Mouse (Mus musculus) neural tube, embryonic 14.5 days (tissue): ENCODE measurements around the gene Spata13. TPM values are rescaled to one million over a fixed set of nuclear protein-coding genes. Genes with fewer than 3 reads are reported as not detected.

Source experiments
- ATAC-seq: fragments of 200-750 bp; cut with Nextera tagmentation; 2 replicates; pipeline ENCODE4 v1.8.0; 2017; ENCODE audit warnings: low read depth, mild to moderate bottlenecking, moderate TSS enrichment, moderate library complexity
- H3K27ac ChIP-seq: fragments of 300-500 bp; sonication (generic); 2 replicates; pipeline ENCODE4 v1.5.1; 2014; ENCODE audit warnings: low read depth, mild to moderate bottlenecking, control low read depth, low read length, moderate library complexity, mixed read lengths
- H3K27me3 ChIP-seq: fragments of 300-500 bp; sonication (generic); 2 replicates; pipeline ENCODE4 v1.6.1; 2014; ENCODE audit warnings: low read length; ENCODE audit not compliant: control insufficient read depth, insufficient read depth
- H3K36me3 ChIP-seq: fragments of 300-500 bp; sonication (generic); 2 replicates; pipeline ENCODE4 v1.6.1; 2014; ENCODE audit warnings: low read length, mixed read lengths; ENCODE audit not compliant: control insufficient read depth, insufficient read depth
- H3K4me1 ChIP-seq: fragments of 300-500 bp; sonication (generic); 2 replicates; pipeline ENCODE4 v1.6.1; 2014; ENCODE audit warnings: low read length; ENCODE audit not compliant: control insufficient read depth, insufficient read depth
- H3K4me2 ChIP-seq: fragments of 300-500 bp; sonication (generic); 2 replicates; pipeline ENCODE4 v1.6.1; 2014; ENCODE audit warnings: mild to moderate bottlenecking, low read depth, low read length, control low read depth
- H3K4me3 ChIP-seq: fragments of 300-500 bp; sonication (generic); 2 replicates; pipeline ENCODE4 v1.5.1; 2014; ENCODE audit warnings: low read depth, low read length, control low read depth, mixed read lengths
- H3K9ac ChIP-seq: fragments of 300-500 bp; sonication (generic); replicated peaks from 2 replicates; pipeline ENCODE4 v1.6.1; 2014; ENCODE audit warnings: low read depth, mild to moderate bottlenecking, control low read depth, low read length, mixed read lengths
- H3K9me3 ChIP-seq: fragments of 300-500 bp; sonication (generic); 2 replicates; pipeline ENCODE4 v1.6.1; 2016; ENCODE audit warnings: low read length; ENCODE audit not compliant: control insufficient read depth
- WGBS: fragments of 180-500 bp; shearing (Covaris S2); extraction: QIAGEN DNeasy Blood & Tissue Kit; methylation state at CpG from one replicate; pipeline ENCODE4 v1.1.7; 2014; 5-methylcytosine and 5-hydroxymethylcytosine counted together
- polyA plus RNA-seq: library from polyadenylated mRNA; unstranded; fragments of >200 nt; fragmentation: Nextera tagmentation; extraction: Ambion mirVana; gene quantifications from 2 replicates; pipeline ENCODE4 v1.2.1, GENCODE M21; 2014

Gene Spata13
- polyA plus RNA-seq, 1 experiment from 2014 or later: 26.5 TPM

DNA sequence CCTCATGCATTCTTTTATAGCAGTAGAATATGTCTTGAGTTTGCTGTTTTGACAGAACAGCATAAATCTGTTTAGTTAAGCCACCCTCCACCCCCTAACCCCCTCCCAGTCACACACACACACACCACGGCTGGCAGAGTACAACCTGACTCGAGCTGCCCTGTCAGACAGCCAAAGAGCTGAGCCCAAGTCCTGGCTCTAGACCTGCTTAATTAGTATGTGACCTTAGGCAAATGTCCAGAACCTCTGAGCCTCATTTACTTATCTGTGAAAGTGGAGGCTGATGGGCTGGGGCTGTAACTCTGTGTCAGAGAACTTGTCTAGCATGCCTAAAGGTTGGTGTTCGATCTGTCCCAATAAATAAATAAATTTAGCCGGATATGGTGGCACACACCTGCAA lies 26.1 kb upstream of the Spata13 start:
- Histone ChIP-seq H3K4me2 (no peak overlapping the region), H3K4me3 (no peak overlapping the region), H3K4me1 (no peaks in the 10 kb centered on the region), H3K9me3 (no peaks in the 10 kb centered on the region), H3K27ac (no peak overlapping the region), H3K36me3 (no peaks in the 10 kb centered on the region), H3K27me3 (no peaks in the 10 kb centered on the region), H3K9ac (no peak overlapping the region)
- WGBS: 93% methylated on average over 4 of the region's 4 CpGs
- no peak for ATAC-seq

DNA sequence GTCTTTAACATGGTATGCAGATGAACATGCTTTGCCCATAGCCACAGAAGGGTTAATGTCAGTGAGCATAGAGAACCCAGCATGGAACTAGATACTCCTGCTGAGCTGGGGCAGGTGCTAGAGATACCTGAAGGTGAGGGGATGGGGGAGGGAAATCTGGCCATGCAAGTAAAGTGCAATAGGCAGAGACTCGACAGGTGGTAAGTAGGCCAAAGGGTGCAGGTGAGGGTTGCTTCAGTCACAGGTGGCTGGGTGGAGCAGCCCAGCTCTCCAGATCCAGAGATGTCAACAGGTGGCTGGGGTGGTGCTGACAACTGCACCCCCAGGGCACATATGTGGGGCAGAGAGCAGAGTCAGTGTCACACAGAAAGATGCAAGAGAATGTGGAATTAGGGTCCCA lies 24.6 kb upstream of the Spata13 start:
- Histone ChIP-seq H3K4me3 (no peak overlapping the region), H3K4me1 (no peaks in the 10 kb centered on the region), H3K9ac (no peak overlapping the region), H3K27ac (no peak overlapping the region), H3K36me3 (no peaks in the 10 kb centered on the region), H3K4me2 (no peak overlapping the region), H3K9me3 (no peaks in the 10 kb centered on the region), H3K27me3 (no peaks in the 10 kb centered on the region)
- 100% methylated on average over 1 of the region's 1 CpGs for WGBS
- ATAC-seq: no peak

DNA sequence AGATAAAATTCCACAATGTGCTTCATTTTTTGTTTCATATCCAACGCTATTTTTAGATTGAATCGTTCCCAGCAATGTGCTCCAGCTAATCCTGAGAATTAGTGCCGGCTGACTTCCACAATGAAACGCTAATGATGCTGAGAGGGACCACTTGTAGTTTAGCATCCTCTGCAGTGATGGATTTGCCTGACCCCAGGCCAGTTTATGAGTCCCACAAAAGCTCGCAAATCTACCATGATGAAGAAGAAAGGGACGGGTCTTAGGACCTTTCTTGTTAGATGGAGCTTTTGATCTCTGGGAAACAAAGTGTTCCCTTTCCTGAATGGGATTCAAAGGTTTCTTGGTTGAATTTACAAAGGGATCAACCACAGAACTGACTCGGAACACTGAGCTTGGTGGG lies 21.1 kb upstream of the Spata13 start:
- no peak overlapping the region for H3K9ac ChIP-seq

DNA sequence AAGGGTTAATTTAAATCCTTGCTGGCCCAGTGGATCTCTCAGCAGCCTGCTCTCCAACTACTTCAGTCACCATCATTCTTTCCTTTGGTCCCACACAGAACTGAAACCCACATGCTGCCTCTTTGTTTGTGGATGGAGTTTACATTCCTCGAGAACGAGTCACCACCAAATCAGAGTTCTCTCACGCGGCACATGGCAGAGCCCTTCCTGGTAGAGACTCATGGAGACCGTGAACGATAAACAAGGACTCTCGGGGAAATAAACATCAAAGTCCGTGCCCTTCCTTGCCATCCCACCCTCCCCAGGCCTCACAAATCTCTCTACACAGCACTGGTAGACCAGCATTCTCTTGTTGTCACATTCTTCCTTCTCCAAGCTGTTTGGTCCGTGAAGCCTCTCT lies 12.7 kb upstream of the Spata13 start:
- Histone ChIP-seq H3K4me1 (no peaks in the 10 kb centered on the region), H3K36me3 (no peaks in the 10 kb centered on the region), H3K4me3 (no peak overlapping the region), H3K4me2 (no peak overlapping the region), H3K27me3 (no peaks in the 10 kb centered on the region), H3K9ac (no peak overlapping the region), H3K27ac (no peak overlapping the region), H3K9me3 (no peaks in the 10 kb centered on the region)
- ATAC-seq: no peak
- 82% methylated on average over 9 of the region's 9 CpGs for WGBS

More for the DNA sequence above, 21.1 kb upstream of the Spata13 start:
- no peak overlapping the region for H3K4me2 ChIP-seq
- no peak for ATAC-seq
- no peak overlapping the region for H3K4me3 ChIP-seq
- H3K9me3 ChIP-seq: no peaks in the 10 kb centered on the region
- no peaks in the 10 kb centered on the region for H3K36me3 ChIP-seq
- no peaks in the 10 kb centered on the region for H3K27me3 ChIP-seq
- H3K4me1 ChIP-seq: no peaks in the 10 kb centered on the region
- H3K27ac ChIP-seq: no peak overlapping the region
- 8% methylated on average over 7 of the region's 7 CpGs for WGBS

DNA sequence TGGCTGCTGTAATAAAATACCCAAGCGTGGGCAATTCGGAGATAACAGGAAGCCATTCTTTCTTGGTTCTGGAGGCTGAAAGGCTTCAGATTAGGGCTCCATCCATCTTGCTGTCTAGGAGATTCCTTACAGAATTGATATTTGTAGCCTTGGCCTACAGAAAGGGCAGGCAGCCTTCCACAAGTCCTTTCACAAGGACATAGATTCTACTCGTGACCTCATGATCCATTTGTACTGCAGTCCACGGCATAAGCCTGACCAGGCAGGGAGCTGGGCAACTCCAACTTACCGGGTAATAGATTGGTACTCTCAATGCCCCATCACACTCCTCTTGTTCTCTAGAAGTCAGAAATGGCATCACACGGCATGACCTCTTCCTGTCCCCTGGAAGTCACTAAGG lies 8.3 kb upstream of the Spata13 start:
- no peaks in the 10 kb centered on the region for H3K27me3 ChIP-seq
- 36% methylated on average over 6 of the region's 6 CpGs for WGBS
- ATAC-seq: no peak

DNA sequence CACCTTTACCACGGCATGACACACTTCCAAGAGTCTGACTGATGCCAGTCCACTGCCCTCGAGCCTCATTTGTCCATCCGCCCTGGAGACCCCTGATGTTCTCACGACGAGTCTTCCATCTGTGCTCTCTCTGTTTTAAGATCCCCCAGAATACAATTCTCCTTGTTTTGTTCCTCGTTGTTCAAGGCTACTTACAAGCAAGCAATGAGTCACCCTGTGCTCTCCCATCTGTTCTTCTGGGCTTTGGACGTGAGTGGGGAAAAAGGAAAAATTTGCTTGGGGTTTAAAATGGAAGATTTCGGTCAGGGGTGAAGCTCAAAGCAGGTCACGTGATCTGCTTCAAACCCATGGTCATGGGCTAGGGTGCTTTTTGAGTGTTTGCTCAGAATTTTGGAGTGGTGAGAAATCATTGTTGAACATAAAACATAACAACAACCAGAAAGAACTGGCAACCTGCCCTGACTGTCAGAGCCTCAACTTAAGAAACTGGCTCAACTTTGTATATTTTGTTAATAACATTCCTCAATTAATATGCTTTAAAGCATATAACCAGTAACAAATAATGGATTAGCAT lies 3.8 kb upstream of the Spata13 start:
- H3K27ac ChIP-seq: no peak overlapping the region
- H3K4me3 ChIP-seq: no peak overlapping the region
- no peak overlapping the region for H3K9ac ChIP-seq
- no peaks in the 10 kb centered on the region for H3K36me3 ChIP-seq
- H3K4me2 ChIP-seq: no peak overlapping the region
- H3K9me3 ChIP-seq: no peaks in the 10 kb centered on the region
- no peaks in the 10 kb centered on the region for H3K27me3 ChIP-seq
- 74% methylated on average over 9 of the region's 9 CpGs for WGBS
- no peak for ATAC-seq
- peaks cover 1% of the 10 kb centered on the region; the same call in 1 of the 2 replicates for H3K4me1 ChIP-seq

More for the DNA sequence above, 8.3 kb upstream of the Spata13 start:
- H3K9me3 ChIP-seq: no peaks in the 10 kb centered on the region
- H3K4me1 ChIP-seq: no peaks in the 10 kb centered on the region
- H3K36me3 ChIP-seq: no peaks in the 10 kb centered on the region
- H3K4me2 ChIP-seq: no peak overlapping the region
- no peak overlapping the region for H3K27ac ChIP-seq
- no peak overlapping the region for H3K4me3 ChIP-seq
- H3K9ac ChIP-seq: no peak overlapping the region

DNA sequence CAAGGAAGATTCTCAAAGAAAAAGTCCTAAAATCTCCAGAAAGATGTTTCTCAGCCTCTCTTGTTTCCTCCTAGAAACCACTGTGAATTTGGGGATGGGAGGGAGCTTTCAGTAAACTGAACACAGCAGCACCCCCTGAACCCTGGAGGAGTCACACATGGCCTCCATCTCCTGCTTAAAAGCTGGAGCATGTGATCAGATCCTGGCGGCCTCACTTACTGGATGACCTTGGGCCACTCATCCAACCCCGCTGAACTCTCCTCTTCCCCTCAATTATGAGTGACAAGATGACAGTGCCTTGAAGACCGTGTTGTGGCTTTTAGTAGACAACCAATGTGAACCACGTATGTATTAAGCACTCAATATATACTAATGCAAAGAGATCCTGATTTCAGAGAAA lies 2.8 kb upstream of the Spata13 start:
- 78% methylated on average over 4 of the region's 4 CpGs for WGBS
- ATAC-seq: no peak

DNA sequence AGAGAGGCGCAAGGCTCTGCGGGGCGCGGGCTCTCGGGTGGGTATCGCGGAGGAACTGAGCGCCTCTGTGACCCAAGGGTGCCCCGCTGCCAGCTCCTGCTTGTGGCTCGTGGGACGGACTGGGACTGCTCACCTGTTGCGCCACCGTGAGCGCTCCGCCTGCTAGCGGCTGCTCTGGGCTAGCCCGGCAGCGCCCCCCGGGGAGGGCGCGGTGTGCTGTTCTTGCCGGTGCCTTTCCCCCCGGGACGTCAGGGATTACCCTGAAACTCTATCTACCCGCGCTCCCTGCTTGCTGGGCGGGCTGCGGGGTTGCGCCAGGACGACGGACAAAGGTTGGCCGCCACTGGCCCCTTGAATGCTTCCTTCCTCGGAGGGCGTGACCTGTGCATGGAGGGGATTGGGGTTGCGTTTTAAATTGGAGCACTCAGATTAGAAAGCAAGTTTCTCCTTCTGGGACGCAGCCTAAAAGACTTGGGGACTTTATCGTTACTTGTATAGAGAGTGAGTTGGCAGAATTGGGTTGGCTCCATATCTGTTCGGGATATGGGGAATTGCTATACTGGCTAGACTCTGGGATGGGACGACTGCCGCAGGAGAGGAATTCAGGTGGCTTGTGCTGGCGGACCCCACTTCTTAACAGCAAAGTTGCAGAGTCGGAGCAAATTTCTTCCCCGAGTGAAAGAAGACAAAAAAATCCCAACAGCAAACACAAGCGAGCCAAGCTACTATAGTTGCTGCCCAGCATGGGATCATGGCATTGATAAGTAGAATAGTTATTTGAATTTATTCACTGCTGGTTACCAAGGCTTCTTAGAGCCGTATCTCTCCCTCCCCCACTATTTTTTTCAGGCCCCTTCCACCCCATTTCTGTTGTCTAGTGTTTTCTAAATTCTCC lies 1.3 kb downstream of the Spata13 start:
- no peaks in the 10 kb centered on the region for H3K36me3 ChIP-seq
- H3K9ac ChIP-seq: peak overlapping the region; percentile 60
- H3K4me1 ChIP-seq: peaks cover 9% of the 10 kb centered on the region; the same call in 1 of the 2 replicates
- no peak; the same call in 1 of the 2 replicates for ATAC-seq
- 0% methylated on average over 43 of the region's 45 CpGs for WGBS
- no peaks in the 10 kb centered on the region for H3K9me3 ChIP-seq
- peak overlapping the region; percentile 98 for H3K4me2 ChIP-seq
- peak overlapping the region; percentile 60 for H3K4me3 ChIP-seq
- no peaks in the 10 kb centered on the region for H3K27me3 ChIP-seq
- H3K27ac ChIP-seq: no peak overlapping the region

More for the DNA sequence above, 2.8 kb upstream of the Spata13 start:
- Histone ChIP-seq H3K9ac (no peak overlapping the region), H3K4me2 (no peak overlapping the region), H3K4me1 (peaks cover 4% of the 10 kb centered on the region; the same call in 1 of the 2 replicates), H3K27ac (no peak overlapping the region), H3K4me3 (no peak overlapping the region), H3K9me3 (no peaks in the 10 kb centered on the region), H3K36me3 (no peaks in the 10 kb centered on the region), H3K27me3 (no peaks in the 10 kb centered on the region)

DNA sequence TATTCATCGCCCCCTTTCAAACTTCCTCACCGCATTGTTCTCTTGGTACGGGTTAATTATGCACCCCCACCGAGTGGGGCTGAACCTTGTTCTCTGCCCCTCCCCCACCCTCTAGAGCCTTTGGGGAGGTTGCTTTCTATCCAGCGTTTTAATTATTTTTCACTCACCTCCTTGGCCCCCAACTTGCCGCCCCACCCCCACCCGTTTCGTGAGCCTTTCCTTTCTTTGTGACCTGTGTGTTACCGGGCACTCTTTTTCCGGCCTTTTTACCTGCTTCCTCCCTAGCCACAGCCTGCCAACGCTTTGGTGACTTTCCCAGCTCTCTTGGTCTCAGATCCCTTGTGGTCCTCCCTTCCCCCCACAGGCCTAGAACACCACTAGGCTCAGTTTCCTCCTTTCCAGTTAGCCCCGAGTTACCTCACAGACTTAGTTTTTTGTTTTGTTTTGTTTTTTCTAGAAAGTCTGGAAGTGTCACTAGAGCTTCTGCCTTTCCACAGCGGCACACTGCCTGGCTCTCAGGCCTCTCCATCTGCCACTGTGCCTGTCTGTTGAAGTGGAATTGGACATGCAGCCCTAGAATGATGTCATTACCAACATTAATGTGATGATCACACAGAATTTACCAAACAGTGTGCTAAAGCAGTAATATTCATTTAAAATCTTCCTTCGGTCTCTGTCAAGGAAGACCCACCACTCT lies 2.3 kb downstream of the Spata13 start:
- no peaks in the 10 kb centered on the region for H3K27me3 ChIP-seq
- peak overlapping the region; percentile 98 for H3K4me2 ChIP-seq
- peaks cover 9% of the 10 kb centered on the region; the same call in 1 of the 2 replicates for H3K4me1 ChIP-seq
- H3K9me3 ChIP-seq: no peaks in the 10 kb centered on the region
- no peaks in the 10 kb centered on the region for H3K36me3 ChIP-seq
- no peak for ATAC-seq
- WGBS: 5% methylated on average over 14 of the region's 14 CpGs
- no peak overlapping the region for H3K27ac ChIP-seq
- H3K4me3 ChIP-seq: peak overlapping the region; percentile 60
- H3K9ac ChIP-seq: no peak overlapping the region
